Mouse (Mus musculus): ENCODE results near the gene Dcbld2. TPM values are rescaled to one million over a fixed set of nuclear protein-coding genes. Genes with fewer than 3 reads are reported as not detected.

Dcbld2 gene
- total and polyA plus RNA-seq, 3 experiments: 2.2 to 3.7 (median 3.3) TPM

DNA sequence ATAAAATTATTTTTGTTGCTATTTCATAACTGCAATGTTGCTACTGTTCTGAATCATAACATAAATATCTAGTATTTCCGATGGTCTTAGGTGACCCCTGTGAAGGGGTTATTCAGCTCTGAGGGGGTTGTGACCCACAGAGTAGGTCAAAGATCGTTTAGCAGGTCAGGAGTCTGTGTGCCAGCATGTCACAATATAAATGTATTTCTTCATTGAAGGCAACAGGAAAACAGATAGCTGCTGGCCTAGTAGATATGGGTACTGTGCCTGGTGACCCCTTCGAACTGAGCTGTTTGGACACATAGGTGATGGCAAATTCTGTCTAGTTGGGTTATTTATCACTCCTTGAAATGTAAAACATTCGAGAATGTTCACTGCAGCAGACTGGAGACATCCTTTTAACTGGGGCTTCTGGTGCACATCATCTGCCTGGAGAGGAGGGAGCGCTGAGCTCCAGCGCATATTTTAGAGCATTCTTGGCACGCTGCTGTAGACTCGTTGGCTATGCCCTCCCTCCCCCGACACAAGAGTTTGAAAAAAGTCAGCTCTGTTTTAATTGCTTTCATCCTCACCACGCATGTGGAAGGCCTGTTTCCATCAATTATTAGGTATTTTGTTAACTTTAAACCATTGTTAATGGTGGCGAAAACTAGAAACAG is 13.6 kb downstream of the Dcbld2 start:
- dilution Hi-C loops (cut with MboI; ENCODE audit: extremely low pct_ligation_motif_present, extremely low pct_unique_long_range_greater_than_20kb, low sequenced_read_pairs): no loop called here

DNA sequence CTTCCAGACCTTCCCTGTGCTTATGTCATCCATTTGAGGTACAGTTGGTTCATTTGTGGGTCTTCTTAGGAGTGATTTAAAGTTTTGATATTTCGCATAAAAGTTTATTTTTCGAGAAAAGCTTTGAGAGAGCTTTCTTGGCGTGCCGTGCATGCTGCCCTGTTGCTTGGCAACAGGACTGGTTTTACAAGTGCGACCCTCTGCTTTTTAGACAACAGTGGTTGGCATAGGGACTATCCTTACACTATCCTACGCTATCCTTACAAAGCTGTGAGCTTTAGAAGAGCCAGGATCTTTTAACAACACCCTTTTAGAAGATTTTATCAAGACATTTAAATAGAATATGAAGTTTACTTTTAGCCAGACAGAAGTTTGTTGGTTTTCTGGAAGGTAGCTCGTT is 22.0 kb downstream of the Dcbld2 start:
- no peak for TF ChIP-seq BHLHE40 (IDR thresholded peaks at IDR 0.05; ENCODE audit: low read depth, low read length)
- TF ChIP-seq ELF1 (IDR thresholded peaks at IDR 0.05; ENCODE audit: low read depth, low read length): no peak
- no peak for TF ChIP-seq SIN3A (IDR thresholded peaks at IDR 0.05; ENCODE audit: low read length)
- no peak for TF ChIP-seq CHD1 (IDR thresholded peaks at IDR 0.05; ENCODE audit: low read depth, low read length)
- no peak for TF ChIP-seq MXI1 (IDR thresholded peaks at IDR 0.05; ENCODE audit: low read depth, low read length)
- TF ChIP-seq NELFE (IDR thresholded peaks at IDR 0.05; ENCODE audit: low read depth, low read length): no peak
- no peak for TF ChIP-seq PAX5 (IDR thresholded peaks at IDR 0.05; ENCODE audit: low read length)
- no peak for TF ChIP-seq GABPA (IDR thresholded peaks at IDR 0.05; ENCODE audit: insufficient replicate concordance, low read depth, low read length)
- no peak for TF ChIP-seq MAFK (IDR thresholded peaks at IDR 0.05; ENCODE audit: insufficient replicate concordance, low read length)
- TF ChIP-seq CTCF (conservative IDR thresholded peaks at IDR 0.05 in 1 of 2, IDR thresholded peaks at IDR 0.05 in 1 of 2; ENCODE audit: low read depth in 2 of 2, low read length in 2 of 2): no peak
- TF ChIP-seq RAD21 (IDR thresholded peaks at IDR 0.05; ENCODE audit: low read depth, low read length): no peak
- TF ChIP-seq JUND (conservative IDR thresholded peaks at IDR 0.05; ENCODE audit: low read depth, low read length): no peak
- no peaks in the 10 kb centered on the region for H3K79me2 ChIP-seq (replicated peaks; ENCODE audit: control insufficient read depth, extremely low read depth, insufficient read depth, poor library complexity, severe bottlenecking)
- no peaks in the 10 kb centered on the region for H3K27me3 ChIP-seq (replicated peaks)
- H3K4me1 ChIP-seq (ENCODE audit: control insufficient read depth in 1 of 2, insufficient read depth in 2 of 2): peaks cover 0 to 4% of the 10 kb centered on the region in 2 experiments; a peak in 1 of 4 replicates
- H3K9ac ChIP-seq (ENCODE audit: insufficient read depth, low read depth): no peak overlapping the region
- in situ Hi-C loops (cut with MboI; ENCODE audit: low pct_ligation_motif_present, low pct_unique_long_range_greater_than_20kb, low sequenced_read_pairs) (no loop called here), dilution Hi-C loops (cut with MboI; ENCODE audit: extremely low pct_ligation_motif_present, extremely low pct_unique_long_range_greater_than_20kb, low sequenced_read_pairs) (no loop called here)
- peaks cover 0 to 3% of the 10 kb centered on the region in 2 experiments for H3K36me3 ChIP-seq (replicated peaks in 1 of 2; ENCODE audit: control insufficient read depth in 1 of 2, insufficient read depth in 1 of 2, low read length in 1 of 2)
- no peak overlapping the region for H3K27ac ChIP-seq (ENCODE audit: insufficient read depth, low read depth)
- H3K4me3 ChIP-seq (replicated peaks in 1 of 3; ENCODE audit: low read depth in 2 of 3, low read length in 2 of 3, poor library complexity in 1 of 3): no peak overlapping the region
- H3K9me3 ChIP-seq (replicated peaks; ENCODE audit: low read length): no peaks in the 10 kb centered on the region
- H3K4me2 ChIP-seq (ENCODE audit: insufficient read depth, low read depth, poor library complexity, severe bottlenecking): no peak overlapping the region
- DNase-seq (ENCODE audit: extremely low read depth): no peak

More for the DNA sequence above, 13.6 kb downstream of the Dcbld2 start:
- Histone ChIP-seq H3K36me3 (replicated peaks in 1 of 2; ENCODE audit: control insufficient read depth in 1 of 2, insufficient read depth in 1 of 2, low read length in 1 of 2) (no peaks in the 10 kb centered on the region), H3K9me3 (replicated peaks; ENCODE audit: low read length) (no peaks in the 10 kb centered on the region), H3K4me2 (ENCODE audit: insufficient read depth, low read depth, poor library complexity, severe bottlenecking) (no peak overlapping the region), H3K4me3 (replicated peaks in 1 of 3; ENCODE audit: low read depth in 2 of 3, low read length in 2 of 3, poor library complexity in 1 of 3) (no peak overlapping the region), H3K4me1 (ENCODE audit: control insufficient read depth in 1 of 2, insufficient read depth in 2 of 2) (peaks cover 3 to 9% of the 10 kb centered on the region in 2 experiments; a peak in 2 of 4 replicates), H3K9ac (ENCODE audit: insufficient read depth, low read depth) (no peak overlapping the region), H3K27me3 (replicated peaks) (no peaks in the 10 kb centered on the region), H3K79me2 (replicated peaks; ENCODE audit: control insufficient read depth, extremely low read depth, insufficient read depth, poor library complexity, severe bottlenecking) (no peaks in the 10 kb centered on the region), H3K27ac (ENCODE audit: insufficient read depth, low read depth) (no peak overlapping the region)
- in situ Hi-C loops (cut with MboI; ENCODE audit: low pct_ligation_motif_present, low pct_unique_long_range_greater_than_20kb, low sequenced_read_pairs): no loop called here
- TF ChIP-seq SMC3 (IDR thresholded peaks at IDR 0.05; ENCODE audit: low read depth, low read length) (no peak), ZC3H11A (IDR thresholded peaks at IDR 0.05; ENCODE audit: low read depth, low read length) (no peak), RCOR1 (conservative IDR thresholded peaks at IDR 0.05; ENCODE audit: low read depth, low read length) (no peak), HCFC1 (IDR thresholded peaks at IDR 0.05; ENCODE audit: low read depth, low read length) (no peak), GABPA (IDR thresholded peaks at IDR 0.05; ENCODE audit: insufficient replicate concordance, low read depth, low read length) (no peak), MAZ (IDR thresholded peaks at IDR 0.05; ENCODE audit: low read depth, low read length) (no peak), IRF4 (IDR thresholded peaks at IDR 0.05; ENCODE audit: low read depth, low read length) (no peak), CHD1 (IDR thresholded peaks at IDR 0.05; ENCODE audit: low read depth, low read length) (no peak), POLR2AphosphoS2 (IDR thresholded peaks at IDR 0.05; ENCODE audit: low read depth, low read length) (no peak), UBTF (IDR thresholded peaks at IDR 0.05; ENCODE audit: low read depth, low read length) (no peak)
- no peak for DNase-seq (ENCODE audit: extremely low read depth)
